ENCODE assay signal across 8 mouse cellular contexts in genomic region chr4:126251655-126252254, GRCm38 (mm10). TPM values are rescaled to one million over a fixed set of nuclear protein-coding genes. Genes with fewer than 3 reads are reported as not detected.
DNase-seq lines count a peak whose midpoint lies in the region; ATAC-seq lines count a peak whose summit lies in the region.

No protein-coding gene starts in this region.

- H3K4me3 ChIP-seq in embryonic facial prominence, embryonic 12.5 days: no peak overlapping the region
- H3K4me3 ChIP-seq in limb, embryonic 15.5 days: no peak overlapping the region
- 0 out of 2 replicates have a peak overlapping the region, but pooled peaks have one; percentile 2 for H3K4me3 ChIP-seq in midbrain, embryonic 15.5 days

- H3K4me2 ChIP-seq in embryonic facial prominence, embryonic 12.5 days (replicated peaks): peak overlapping the region; percentile 28
- no peak overlapping the region for H3K4me2 ChIP-seq in limb, embryonic 15.5 days
- peak overlapping the region; percentile 12; the same call in 1 of the 2 replicates for H3K4me2 ChIP-seq in midbrain, embryonic 15.5 days

- peak overlapping the region; percentile 20; the same call in 1 of the 2 replicates for H3K9ac ChIP-seq in embryonic facial prominence, embryonic 12.5 days
- H3K9ac ChIP-seq in limb, embryonic 15.5 days: no peak overlapping the region
- H3K9ac ChIP-seq in midbrain, embryonic 15.5 days: 0 out of 2 replicates have a peak overlapping the region, but pooled peaks have one; percentile 2

- H3K9me3 ChIP-seq in embryonic facial prominence, embryonic 12.5 days: no peaks in the 10 kb centered on the region
- H3K9me3 ChIP-seq in limb, embryonic 15.5 days: no peaks in the 10 kb centered on the region
- no peaks in the 10 kb centered on the region for H3K9me3 ChIP-seq in midbrain, embryonic 15.5 days

- H3K4me1 ChIP-seq in embryonic facial prominence, embryonic 12.5 days: peaks cover 60% of the 10 kb centered on the region
- H3K4me1 ChIP-seq in limb, embryonic 15.5 days: peaks cover 56% of the 10 kb centered on the region
- peaks cover 73% of the 10 kb centered on the region for H3K4me1 ChIP-seq in midbrain, embryonic 15.5 days

- H3K27me3 ChIP-seq in embryonic facial prominence, embryonic 12.5 days: no peaks in the 10 kb centered on the region
- H3K27me3 ChIP-seq in limb, embryonic 15.5 days: no peaks in the 10 kb centered on the region
- no peaks in the 10 kb centered on the region for H3K27me3 ChIP-seq in midbrain, embryonic 15.5 days (replicated peaks)

- no peak for ATAC-seq in embryonic facial prominence, embryonic 12.5 days (ENCODE audit: insufficient number of reproducible peaks, insufficient read depth, low FRiP score, low TSS enrichment)
- ATAC-seq in limb, embryonic 15.5 days (ENCODE audit: insufficient number of reproducible peaks, low FRiP score, low TSS enrichment, low read depth): no peak
- ATAC-seq in midbrain, embryonic 15.5 days (replicated peaks): no peak
- no peak for ATAC-seq in megakaryocyte-erythroid progenitor cell, adult 5-6 weeks (replicated peaks; ENCODE audit: low FRiP score, low TSS enrichment, poor library complexity, severe bottlenecking)

- H3K36me3 ChIP-seq in embryonic facial prominence, embryonic 12.5 days: peaks cover 19% of the 10 kb centered on the region
- H3K36me3 ChIP-seq in limb, embryonic 15.5 days: peaks cover 17% of the 10 kb centered on the region; the same call in 1 of the 2 replicates
- no peaks in the 10 kb centered on the region for H3K36me3 ChIP-seq in midbrain, embryonic 15.5 days (replicated peaks)

- WGBS in embryonic facial prominence, embryonic 12.5 days: 46% methylated on average over 11 of the region's 11 CpGs
- 56% methylated on average over 11 of the region's 11 CpGs for WGBS in limb, embryonic 15.5 days
- WGBS in midbrain, embryonic 15.5 days: 69% methylated on average over 11 of the region's 11 CpGs

- peak; percentile 44 for DNase-seq in T-cell, adult 2 months (ENCODE audit: low spot score)
- peak; percentile 66 to 70 for DNase-seq in heart, postnatal 36 days
- no peak for DNase-seq in layer of hippocampus, adult 18-20 months (ENCODE audit: low spot score in 2 of 2)
- no peak for DNase-seq in right cerebral cortex, postnatal 10 days (ENCODE audit: low spot score in 2 of 2)

- H3K27ac ChIP-seq in embryonic facial prominence, embryonic 12.5 days: peak overlapping the region; percentile 54; the same call in 1 of the 2 replicates
- peak overlapping the region; percentile 33 for H3K27ac ChIP-seq in limb, embryonic 15.5 days
- no peak overlapping the region for H3K27ac ChIP-seq in midbrain, embryonic 15.5 days

- intact Hi-C loops in heart, postnatal 36 days (cut with DNase I): loop anchor here (2.0 kb wide), 1 partner anchor 25 kb away; no protein-coding TSS in a partner anchor

RNA-seq across cellular contexts. Expression of gene Map7d1, which starts 4.4 kb away (rescaled TPM):
- 95.8 and 102 TPM in 2 replicates for polyA plus RNA-seq in embryonic facial prominence, embryonic 12.5 days (2016; fragmentation: Nextera tagmentation; extraction: Ambion mirVana)
- total RNA-seq in heart, postnatal 36 days (2021): 100 to 1,000 TPM; 248 to 259 TPM
- 46.5 and 50.3 TPM in 2 replicates for polyA plus RNA-seq in limb, embryonic 15.5 days (2015; fragmentation: Nextera tagmentation; extraction: Ambion mirVana)
- 85.4 and 92.1 TPM in 2 replicates for polyA plus RNA-seq in midbrain, embryonic 15.5 days (2015; fragmentation: Nextera tagmentation; extraction: Ambion mirVana)
- total RNA-seq in layer of hippocampus, adult 18-20 months (2021): 100 to 1,000 TPM; 245 to 258 TPM
- total RNA-seq in megakaryocyte-erythroid progenitor cell, adult 5-6 weeks (2014; fragmentation: Nextera tagmentation): 6.4 and 8.0 TPM in 2 replicates
- 13.2 and 14.5 TPM in 2 replicates for total RNA-seq in megakaryocyte-erythroid progenitor cell, adult 5-6 weeks (2017)

RNA-seq across cellular contexts. Expression of gene Trappc3, which starts 10.4 kb away (rescaled TPM):
- 113 and 115 TPM in 2 replicates for polyA plus RNA-seq in embryonic facial prominence, embryonic 12.5 days (2016; fragmentation: Nextera tagmentation; extraction: Ambion mirVana)
- 10 to 100 TPM; 45.9 to 46.3 TPM for total RNA-seq in heart, postnatal 36 days (2021)
- 120 and 128 TPM in 2 replicates for polyA plus RNA-seq in limb, embryonic 15.5 days (2015; fragmentation: Nextera tagmentation; extraction: Ambion mirVana)
- 184 and 188 TPM in 2 replicates for polyA plus RNA-seq in midbrain, embryonic 15.5 days (2015; fragmentation: Nextera tagmentation; extraction: Ambion mirVana)
- total RNA-seq in layer of hippocampus, adult 18-20 months (2021): 10 to 100 TPM; 83.4 to 87.4 TPM
- 40.1 and 43.2 TPM in 2 replicates for total RNA-seq in megakaryocyte-erythroid progenitor cell, adult 5-6 weeks (2014; fragmentation: Nextera tagmentation)
- 55.9 and 81.1 TPM in 2 replicates for total RNA-seq in megakaryocyte-erythroid progenitor cell, adult 5-6 weeks (2017)

RNA-seq across cellular contexts. Expression of gene Col8a2, which starts 34.8 kb away (rescaled TPM):
- 47.6 and 49.8 TPM in 2 replicates for polyA plus RNA-seq in embryonic facial prominence, embryonic 12.5 days (2016; fragmentation: Nextera tagmentation; extraction: Ambion mirVana)
- total RNA-seq in heart, postnatal 36 days (2021): under 1 TPM; 0.61 to 0.62 TPM
- polyA plus RNA-seq in limb, embryonic 15.5 days (2015; fragmentation: Nextera tagmentation; extraction: Ambion mirVana): 71.2 and 79.7 TPM in 2 replicates
- 2.6 and 2.9 TPM in 2 replicates for polyA plus RNA-seq in midbrain, embryonic 15.5 days (2015; fragmentation: Nextera tagmentation; extraction: Ambion mirVana)
- total RNA-seq in layer of hippocampus, adult 18-20 months (2021): 1 to 10 TPM; 1.7 to 2.3 TPM
- total RNA-seq in megakaryocyte-erythroid progenitor cell, adult 5-6 weeks (2014; fragmentation: Nextera tagmentation): not detected in 2 replicates
- total RNA-seq in megakaryocyte-erythroid progenitor cell, adult 5-6 weeks (2017): not detected in 2 replicates

RNA-seq across cellular contexts. Expression of gene Thrap3, which starts 49.2 kb away (rescaled TPM):
- polyA plus RNA-seq in embryonic facial prominence, embryonic 12.5 days (2016; fragmentation: Nextera tagmentation; extraction: Ambion mirVana): 298 and 302 TPM in 2 replicates
- 100 to 1,000 TPM; 119 to 123 TPM for total RNA-seq in heart, postnatal 36 days (2021)
- 183 and 198 TPM in 2 replicates for polyA plus RNA-seq in limb, embryonic 15.5 days (2015; fragmentation: Nextera tagmentation; extraction: Ambion mirVana)
- 140 and 150 TPM in 2 replicates for polyA plus RNA-seq in midbrain, embryonic 15.5 days (2015; fragmentation: Nextera tagmentation; extraction: Ambion mirVana)
- total RNA-seq in layer of hippocampus, adult 18-20 months (2021): 100 to 1,000 TPM; 136 to 145 TPM
- total RNA-seq in megakaryocyte-erythroid progenitor cell, adult 5-6 weeks (2014; fragmentation: Nextera tagmentation): 266 and 395 TPM in 2 replicates
- total RNA-seq in megakaryocyte-erythroid progenitor cell, adult 5-6 weeks (2017): 471 and 531 TPM in 2 replicates

Comparison
In these comparisons a context has a peak if more than half of its experiments do, and no peak if none do; other contexts are left out.
1. DNase-seq: peak in T-cell, adult 2 months (single experiment) and heart, postnatal 36 days (2 of 2); none in layer of hippocampus, adult 18-20 months (0 of 2) and right cerebral cortex, postnatal 10 days (0 of 2).
2. RNA of gene Map7d1, which starts 4.4 kb away (total RNA-seq): 248 to 259 TPM in heart, postnatal 36 days and 245 to 258 TPM in layer of hippocampus, adult 18-20 months; 6.4 to 14.5 TPM in megakaryocyte-erythroid progenitor cell, adult 5-6 weeks; every median in the first group is over 10 times any median in the second.